Mouse (Mus musculus) neutrophil, adult 5-6 weeks (primary cell): Measurements from ENCODE around the gene Arl15. TPM values are rescaled to one million over a fixed set of nuclear protein-coding genes. Genes with fewer than 3 reads are reported as not detected.

Experiments used
- ATAC-seq: fragments of 151-379, 151-347 bp; 2 replicates; pipeline ENCODE4 v1.8.0; 2017; ENCODE audit warnings: mild to moderate bottlenecking, moderate TSS enrichment; ENCODE audit not compliant: insufficient number of reproducible peaks, poor library complexity, low FRiP score, severe bottlenecking; ENCODE audit errors: extremely low read depth
- total RNA-seq: library from RNA; stranded (forward); fragments of 200-1000 nt; gene quantifications from 2 replicates; pipeline ENCODE4 v1.2.3, GENCODE M21; 2017

The Arl15 gene
- total RNA-seq, 1 experiment from 2014 or later, result 7.1 TPM

DNA sequence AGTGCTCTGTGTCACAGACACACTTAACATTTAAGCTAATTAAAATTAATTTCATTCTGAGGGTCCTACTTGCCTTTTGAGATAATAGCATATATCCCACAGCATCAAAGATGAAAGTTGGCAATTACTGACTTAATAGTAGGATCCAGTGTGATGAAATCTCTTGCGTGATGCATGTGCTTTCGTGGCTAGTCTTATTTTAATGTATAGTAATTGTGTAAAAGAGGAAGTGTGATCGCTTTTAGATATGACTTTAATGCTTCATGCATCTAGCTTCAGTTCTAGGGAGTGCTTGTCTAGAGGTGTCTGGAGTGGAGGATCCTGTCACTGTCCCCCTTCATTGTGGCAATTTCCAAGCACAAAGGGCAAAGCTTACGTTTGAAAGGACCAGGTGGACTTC, 163.1 kb downstream of the Arl15 start:
- ATAC-seq, result no peak

DNA sequence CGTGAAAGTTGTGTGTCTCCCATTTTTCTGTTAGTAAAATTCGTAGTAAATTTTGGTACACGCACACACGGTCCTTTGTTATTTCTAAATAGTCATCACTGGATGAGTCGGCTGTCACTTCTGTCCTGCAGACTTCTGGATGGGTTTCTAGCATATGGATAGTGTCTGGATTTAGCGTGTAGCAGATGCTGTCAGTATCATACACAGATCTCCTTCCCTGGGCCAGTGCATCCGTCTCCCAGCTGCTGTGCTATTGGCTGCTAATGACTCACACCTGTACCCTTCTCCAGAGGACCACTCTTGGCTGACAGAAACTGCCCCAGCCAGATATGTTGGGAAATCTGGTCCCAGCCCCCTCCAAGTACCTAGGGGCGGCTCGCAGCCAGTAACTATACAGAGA, 170.6 kb downstream of the Arl15 start:
- no peak for ATAC-seq

DNA sequence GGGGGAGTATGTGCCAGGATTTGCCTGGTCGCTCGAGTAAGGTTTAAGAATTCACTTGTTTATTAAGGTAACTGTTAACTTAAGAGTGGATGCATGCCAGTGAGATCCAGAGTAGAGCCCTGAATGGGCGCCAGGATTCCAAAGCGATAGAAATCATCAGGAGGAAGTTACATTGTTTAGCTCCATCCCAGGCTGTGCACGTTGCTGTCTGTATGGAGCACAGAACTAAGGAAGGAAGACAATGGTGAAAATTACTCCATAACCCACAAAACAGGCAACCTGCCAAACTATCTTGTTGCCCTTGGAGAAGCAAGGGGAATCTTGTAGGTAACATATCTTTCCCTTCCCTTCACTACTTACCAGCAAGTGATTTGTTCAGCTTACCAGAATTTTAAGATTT, 176.4 kb downstream of the Arl15 start:
- ATAC-seq, result no peak

DNA sequence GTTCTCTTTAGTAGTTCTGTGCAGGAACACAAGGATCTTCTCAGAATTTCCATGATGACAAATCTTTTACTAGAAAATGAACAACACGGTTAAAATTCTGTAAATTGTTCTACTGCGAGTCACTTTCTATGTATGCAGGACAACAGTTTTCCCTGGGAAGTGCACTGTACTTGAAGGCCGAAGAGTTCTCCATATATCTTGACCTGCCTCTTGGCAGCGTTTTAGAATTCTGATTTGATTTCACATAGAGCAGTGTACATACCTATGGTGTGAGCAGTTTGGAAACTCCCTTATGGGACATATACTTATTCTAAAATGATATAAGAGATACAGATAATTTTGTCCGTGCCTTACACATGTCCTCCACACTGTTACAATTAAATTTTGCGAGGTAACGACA, 178.1 kb downstream of the Arl15 start:
- no peak for ATAC-seq

DNA sequence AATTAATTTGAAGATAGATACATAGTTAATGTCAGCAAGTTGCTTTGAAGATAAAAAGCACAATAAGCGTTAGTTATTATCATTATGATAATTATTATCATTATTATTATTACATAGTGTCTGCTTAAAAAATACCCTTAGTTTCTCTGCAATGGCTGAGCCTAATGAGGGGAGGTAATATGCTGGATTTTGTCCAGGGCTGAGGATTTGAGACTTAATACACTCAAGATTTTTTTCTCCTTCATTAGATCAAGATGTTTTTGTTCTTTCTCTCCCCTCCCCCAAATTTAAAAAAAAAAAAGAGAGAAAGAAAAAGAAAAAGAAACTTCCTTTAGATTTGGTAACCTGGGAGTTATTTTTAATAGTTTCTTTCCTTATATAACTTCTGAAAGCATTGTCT, 180.6 kb downstream of the Arl15 start:
- no peak for ATAC-seq

DNA sequence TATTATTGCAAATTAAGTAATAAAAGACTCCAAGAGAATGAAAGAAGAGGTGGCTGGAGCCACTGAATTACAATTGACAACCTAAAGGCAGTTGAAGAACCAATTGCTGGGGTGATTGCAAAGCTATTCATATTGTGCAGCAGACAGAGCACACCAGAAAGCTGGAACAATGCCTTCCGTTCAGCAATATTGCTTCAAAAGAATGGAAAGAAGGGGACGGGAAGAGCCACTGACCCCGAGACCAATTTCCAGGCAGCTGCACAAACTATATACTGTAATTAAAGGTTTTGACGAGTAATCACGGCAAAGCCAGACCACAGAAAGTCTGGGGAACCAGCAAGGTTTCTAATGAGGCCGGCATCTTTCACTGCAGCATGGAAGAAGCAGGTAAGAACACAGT, 181.4 kb downstream of the Arl15 start:
- ATAC-seq, result no peak

DNA sequence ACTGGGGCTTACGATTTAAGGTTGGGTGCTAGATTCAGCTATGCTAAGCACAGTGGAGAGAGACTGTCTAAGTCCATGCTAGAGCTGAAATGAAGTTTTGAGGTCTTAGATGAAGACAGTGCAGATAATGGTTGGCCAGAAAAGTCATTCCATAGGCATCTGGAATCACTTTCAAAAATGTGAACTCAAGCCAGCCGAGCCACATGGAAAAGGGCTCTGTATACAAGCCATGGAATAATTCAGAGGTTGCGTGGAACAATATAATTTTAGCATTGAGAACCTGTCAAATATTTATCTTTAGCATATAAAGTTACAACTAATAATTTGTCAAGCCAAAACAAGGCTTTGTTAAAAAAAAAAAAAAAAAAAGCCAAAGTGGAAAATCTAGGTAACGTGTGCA, 182.6 kb downstream of the Arl15 start:
- no peak for ATAC-seq

DNA sequence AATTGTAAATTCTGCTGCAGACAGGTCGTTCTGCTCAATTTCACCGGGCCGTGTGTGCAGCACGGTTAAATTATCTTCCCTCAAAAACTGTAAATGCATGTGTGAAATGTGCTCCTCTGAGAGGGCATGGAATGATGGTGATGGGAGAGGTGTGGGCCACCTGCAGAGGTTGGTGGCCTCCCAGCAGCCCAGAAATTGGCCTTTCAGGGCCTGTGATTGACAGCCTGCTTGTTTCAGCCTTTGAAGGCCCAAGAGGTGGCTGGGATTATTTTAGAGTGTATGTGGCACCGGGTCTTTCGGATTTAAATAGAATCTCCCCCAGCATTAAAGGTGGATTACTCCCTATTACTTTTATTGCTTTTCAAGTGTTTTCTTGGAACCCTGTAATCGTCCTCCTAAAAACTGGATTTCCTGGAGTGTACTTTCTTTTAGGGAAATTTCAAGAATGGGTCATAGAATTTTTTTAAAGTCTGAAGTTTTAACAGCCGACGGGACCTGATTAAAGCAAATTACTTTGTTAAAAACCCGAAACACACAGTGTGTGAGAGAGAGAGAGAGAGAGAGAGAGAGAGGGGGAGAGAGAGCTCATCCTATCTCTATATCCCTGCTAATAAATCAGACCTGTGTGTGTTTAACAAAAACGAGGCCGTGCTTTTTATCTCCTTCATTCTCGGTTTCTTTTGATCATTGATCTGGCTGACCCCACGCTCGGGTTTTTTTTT, 186.6 kb downstream of the Arl15 start:
- no peak for ATAC-seq

DNA sequence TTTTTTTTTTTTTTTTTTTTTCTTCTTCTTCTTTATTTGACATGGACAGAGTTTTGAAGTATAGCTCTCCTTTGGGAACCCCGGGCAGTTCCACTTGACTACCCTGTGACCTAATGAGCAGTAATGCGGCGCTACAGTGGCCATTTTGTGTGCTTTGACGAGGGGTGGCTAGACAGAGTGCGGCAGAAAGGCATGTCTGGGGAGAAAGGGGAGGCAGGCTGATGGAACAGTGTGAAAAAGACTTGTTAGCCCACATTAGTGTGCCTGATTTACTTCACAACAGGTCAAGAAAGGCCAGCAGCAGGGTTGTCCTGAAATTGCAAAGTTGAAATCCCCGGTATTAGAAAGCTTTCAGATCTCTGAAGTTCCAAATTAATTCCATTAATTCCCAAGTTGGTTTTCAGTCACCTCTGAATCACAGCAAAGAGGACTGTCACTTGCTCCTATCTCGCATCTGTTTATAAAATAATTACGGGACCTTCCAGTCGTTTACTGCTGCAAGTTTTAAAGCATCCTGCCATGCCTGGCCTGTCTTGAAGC, 187.2 kb downstream of the Arl15 start:
- no peak for ATAC-seq

DNA sequence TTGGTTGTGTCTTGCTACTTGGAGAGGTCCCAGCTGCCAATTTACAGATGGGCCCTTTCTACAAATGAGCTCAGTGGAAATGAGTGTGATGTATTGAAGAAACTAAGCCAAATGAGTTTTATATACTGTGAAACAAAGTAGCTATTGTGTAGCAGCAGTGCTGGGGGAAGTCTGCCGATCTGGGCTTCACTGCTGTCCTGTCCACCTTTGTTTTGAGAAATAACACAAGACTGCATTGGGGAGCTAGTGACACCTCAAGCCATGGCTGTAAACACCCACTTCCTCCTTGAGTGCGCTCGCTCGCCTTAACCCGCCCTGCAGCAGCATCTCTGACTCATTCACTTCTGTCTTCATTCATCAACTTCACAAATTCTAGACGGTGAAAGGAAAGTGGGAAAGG, 189.3 kb downstream of the Arl15 start:
- ATAC-seq, result no peak

DNA sequence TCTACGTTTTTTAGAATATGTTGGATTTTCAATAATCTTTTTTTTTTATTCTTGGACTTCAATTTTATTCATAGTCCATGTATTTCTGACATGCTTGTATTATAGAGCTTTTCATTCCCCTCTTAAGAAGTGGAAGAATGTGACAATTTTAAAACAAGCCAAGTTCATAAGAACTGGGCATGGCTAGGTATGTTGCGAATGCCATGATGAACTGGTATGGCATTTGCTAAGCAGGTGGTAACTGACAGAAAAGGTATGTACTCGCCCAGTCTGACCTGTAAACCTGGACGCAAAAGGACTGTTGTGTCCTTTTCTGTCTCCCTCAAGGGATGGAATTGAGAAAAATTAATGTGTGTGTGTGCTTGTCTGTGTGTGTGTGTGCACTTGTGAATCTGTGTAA, 190.2 kb downstream of the Arl15 start:
- no peak for ATAC-seq

DNA sequence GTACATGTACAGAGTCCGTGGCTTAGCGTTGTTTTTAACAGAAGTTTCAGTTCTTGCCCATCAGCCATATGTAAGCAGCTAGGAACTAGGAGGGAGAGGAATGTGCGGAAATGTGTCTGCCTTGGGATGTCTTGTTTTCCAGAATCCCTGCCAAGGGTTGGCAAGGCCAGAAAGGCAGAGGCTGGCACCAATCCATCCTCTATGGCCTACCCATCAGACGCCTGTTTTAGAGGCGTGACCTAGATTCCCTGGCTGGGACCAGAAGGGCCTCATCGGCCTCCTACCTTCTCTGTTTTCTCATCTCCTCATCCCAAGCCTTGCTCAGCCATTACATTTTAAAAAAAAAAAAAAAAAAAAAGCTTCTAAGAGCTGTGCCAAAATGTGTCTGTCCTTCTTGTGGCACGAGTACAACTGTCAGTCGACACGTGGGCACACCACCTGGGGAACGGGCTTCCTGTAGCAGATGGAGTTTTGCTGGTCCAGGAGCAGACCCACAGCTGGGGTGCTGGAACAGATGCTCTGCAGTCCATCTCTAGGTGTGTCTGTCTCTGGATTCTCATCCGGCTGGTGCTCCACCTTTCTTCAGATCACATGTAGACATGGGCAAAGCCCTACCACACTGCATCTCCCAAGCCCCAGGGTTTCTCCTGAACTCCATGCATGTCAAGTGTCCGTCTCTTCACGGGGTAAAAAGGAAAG, 192.7 kb downstream of the Arl15 start:
- ATAC-seq, result no peak

DNA sequence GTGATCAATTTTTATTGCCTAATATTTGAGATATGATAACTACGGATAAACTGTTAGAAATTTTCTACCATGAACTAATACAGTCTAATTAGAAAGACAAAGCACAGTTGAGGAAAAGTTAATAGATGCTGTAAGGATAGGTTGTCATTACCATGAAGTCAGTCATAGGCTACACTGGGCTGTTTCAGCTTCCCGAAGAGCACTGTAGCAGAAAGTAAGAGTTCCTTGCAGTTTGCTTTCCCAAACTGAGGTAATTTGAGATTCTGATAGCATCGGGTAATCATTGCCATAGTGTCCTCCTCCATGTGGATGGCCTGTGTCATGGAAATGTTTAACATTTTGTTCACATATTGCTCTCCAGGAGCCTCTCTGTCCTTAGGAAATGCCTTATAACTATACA, 195.9 kb downstream of the Arl15 start:
- no peak for ATAC-seq

DNA sequence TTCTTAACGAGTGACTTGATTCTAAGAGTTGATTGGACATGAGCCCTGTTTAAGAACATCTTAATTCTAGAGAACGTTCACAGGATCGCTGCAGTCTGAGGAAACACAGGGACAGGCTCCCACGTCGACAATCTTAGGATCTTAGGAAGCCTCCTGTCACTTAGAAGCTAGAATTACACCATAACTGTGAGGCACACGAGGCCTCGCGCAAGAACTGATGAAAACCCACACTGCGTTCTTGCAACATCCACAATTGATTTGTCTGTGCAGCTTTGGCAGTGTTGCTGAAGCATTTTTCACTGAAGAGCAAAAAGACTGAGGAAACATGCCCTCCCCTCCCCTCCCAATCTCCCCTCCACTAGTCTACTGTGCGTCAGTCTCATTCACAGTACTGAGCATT, 196.4 kb downstream of the Arl15 start:
- ATAC-seq, result no peak

DNA sequence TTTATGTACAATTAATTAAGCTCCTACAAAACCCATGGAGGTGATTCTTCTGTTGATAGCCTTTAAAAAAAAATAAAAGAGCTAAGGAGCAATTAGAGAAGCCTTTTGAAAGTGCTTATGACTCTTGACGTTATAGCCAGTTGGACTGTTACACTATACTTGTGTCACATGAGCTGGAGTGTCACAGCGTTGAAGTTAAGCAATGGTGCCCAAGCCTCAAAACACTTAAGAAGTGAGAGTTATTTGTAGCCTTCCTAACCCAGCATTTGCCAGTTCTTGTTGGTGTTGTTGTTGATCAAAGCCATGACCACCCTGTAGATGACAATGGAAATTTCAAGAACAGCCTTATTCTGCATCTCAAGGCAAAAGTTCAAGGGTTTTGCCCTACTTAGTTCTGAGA, 198.8 kb downstream of the Arl15 start:
- no peak for ATAC-seq

DNA sequence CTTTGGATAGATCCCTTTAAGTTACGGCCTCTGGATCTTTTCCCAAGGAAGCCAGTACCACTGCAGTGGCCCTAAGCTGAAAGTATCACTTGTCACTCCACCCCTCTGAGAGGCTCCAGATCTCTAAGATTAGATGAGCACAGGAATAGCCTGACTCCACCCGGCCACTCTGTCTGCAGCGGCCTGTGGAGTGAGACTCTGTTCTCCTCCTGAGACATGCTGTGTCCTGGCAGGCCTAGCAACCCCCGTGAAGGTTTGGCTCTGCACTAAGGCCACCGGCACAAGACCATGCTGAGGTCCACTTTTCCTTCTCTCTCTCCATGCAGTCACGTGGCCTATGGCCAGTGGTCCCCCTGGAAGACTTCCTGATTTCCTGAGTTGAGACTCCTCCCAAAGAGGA, 200.3 kb downstream of the Arl15 start:
- no peak for ATAC-seq

DNA sequence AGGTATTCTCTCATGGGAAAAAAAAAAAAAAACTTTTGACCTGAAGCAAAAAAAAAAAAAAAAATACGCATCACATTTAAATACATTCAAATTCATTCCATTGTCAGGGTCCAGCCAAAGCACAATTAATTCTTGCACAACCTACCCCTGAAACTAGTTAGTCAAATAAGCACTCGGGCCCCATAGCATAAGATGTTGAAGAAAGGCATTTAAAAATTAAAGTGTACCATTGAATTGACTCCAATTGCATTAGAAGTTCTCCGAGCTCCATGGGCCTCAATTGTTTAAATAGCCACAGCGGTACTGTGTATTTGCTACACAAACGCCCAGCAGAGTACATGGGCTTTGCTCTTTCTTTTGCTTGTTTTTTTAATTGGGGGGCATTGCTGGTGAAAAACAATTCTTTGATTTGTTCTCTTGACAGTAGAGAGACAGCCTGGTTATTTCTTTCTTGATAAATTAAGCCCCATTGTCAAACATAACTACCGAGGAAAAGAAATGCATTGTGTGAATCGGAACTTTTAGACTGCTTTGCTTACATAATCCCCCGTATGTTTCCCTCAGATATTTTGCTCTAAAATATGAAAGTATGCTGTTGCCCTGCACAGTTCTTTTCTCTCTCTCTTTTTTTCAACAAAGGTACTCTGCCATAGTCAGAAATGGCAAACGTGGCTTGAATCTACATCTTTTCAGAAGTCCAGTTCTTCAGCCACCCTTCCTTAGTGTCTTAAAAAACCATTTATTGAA, 201.4 kb downstream of the Arl15 start:
- ATAC-seq, result no peak

DNA sequence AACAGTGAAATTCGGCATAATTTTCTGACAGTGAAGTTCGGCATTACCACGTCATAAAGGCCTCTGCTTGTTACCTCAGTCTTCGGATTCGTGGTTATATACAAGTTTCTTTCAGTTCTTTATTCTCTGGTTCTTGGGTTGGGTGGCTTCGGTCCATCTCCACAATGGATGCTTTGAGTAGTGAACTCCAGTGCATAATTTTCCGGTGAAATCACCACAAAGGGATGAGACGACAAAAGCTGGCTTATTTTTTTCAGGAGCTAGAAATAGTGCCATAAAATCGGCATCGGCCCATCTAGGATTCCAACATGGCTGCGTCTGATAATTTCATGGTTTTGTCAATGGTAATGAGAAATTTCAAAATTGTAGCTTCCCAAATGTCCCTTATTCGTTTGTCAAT, 204.5 kb downstream of the Arl15 start:
- ATAC-seq, result no peak

DNA sequence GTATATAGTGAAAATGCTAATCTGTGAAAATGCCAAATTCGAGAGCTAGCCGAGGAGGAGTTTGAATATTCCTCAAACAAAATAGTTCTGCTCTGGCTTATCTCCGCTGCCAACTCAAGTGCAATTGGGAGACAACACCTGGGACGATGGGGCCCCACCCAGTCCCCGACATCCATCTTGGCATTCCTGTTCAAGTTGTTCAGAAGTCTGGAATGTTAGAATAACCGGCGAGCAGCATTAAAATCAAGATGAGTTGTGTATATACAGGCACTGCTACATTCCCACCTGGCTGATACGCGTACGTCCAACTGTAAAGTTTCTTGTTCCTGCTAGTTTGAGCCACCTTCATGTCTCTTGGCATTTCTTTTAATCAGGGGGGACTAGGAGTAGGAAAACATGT, 209.2 kb downstream of the Arl15 start:
- no peak for ATAC-seq

DNA sequence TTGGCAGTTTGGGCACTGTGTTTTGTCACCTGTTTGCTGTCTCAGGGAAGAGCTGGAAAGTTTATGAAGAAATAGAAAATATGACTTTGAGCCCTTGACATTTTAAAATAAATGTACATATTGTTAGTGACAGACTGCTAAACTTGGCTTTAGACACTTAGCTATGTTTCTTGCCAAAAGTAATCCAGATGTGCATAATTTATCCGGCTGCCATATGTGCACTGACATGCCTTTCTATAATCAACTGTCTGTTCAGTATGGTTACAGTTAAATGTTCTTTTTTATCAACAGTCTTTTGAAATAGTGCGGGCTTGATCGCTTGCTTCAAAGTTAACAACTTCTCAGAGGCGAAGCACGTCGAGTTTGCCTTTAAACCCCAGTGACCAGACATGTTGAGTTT, 209.9 kb downstream of the Arl15 start:
- ATAC-seq, result no peak
